Mouse (Mus musculus): Measurements from ENCODE around the gene Ttc9c. TPM values are rescaled to one million over a fixed set of nuclear protein-coding genes. Genes with fewer than 3 reads are reported as not detected.
A peak's percentile ranks its signal among the peaks of the same experiment; 100 is the strongest.
"Not testable (repeated sequence)": the region's sequence is repeated elsewhere in the genome, so short reads cannot be mapped to it uniquely, and the experiment has no call there.

The Ttc9c gene
- polyA plus RNA-seq, 1 experiment from 2014 or later: 78.7 TPM

DNA sequence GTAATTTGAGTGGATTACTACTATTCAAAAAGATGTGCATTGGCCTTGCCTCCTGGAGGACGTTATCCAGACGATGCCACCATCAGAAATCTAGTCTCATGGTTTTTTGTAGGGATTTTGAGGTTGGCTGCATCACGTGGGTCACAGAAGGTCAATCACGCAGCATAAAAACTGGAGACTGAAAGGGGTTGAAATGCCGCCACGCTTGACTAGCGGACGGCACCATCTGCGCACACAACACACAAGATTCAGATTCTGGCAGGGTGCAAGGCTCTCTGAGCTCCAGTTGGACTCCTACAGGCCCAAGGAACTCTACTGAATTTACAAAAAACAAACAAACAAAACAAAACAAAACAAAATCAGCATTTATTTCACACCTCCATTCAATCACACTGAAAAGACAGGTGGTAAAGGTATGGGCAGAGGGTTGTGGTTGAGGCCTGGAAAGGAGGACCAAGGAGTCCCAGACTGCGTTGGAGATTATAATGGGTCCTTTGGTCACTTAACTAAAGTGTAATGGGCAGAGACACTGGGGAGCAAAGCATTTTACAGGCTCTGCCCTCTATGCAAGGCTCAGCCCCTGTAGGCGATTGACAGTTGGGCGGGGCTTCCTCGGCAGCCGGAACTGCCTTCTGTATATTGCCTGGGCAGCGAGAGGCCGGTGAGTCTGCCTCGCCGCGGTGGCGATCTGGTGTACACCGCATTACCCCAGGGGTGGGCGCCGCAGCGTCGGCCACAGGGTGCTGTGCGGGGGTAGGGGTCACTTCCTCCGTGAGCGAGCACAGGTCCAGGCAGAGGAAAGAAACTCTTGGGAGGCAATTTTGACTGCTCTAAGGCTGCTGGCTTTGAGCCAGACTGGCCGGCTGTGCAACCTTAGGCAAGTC, 21.0 kb upstream of the Ttc9c start:
- peak; percentile 55 for ATAC-seq (ENCODE audit: low FRiP score)
- H3K36me3 ChIP-seq (replicated peaks): peaks cover 16% of the 10 kb centered on the region
- peak overlapping the region; percentile 70 for H3K9ac ChIP-seq
- H3K4me2 ChIP-seq: peak overlapping the region; percentile 84
- WGBS: 20% methylated on average over 29 of the region's 29 CpGs
- H3K4me1 ChIP-seq: peaks cover 36% of the 10 kb centered on the region
- H3K27ac ChIP-seq: peak overlapping the region; percentile 75
- H3K4me3 ChIP-seq (replicated peaks): peak overlapping the region; percentile 47
- H3K9me3 ChIP-seq: no peaks in the 10 kb centered on the region
- H3K27me3 ChIP-seq: no peaks in the 10 kb centered on the region

DNA sequence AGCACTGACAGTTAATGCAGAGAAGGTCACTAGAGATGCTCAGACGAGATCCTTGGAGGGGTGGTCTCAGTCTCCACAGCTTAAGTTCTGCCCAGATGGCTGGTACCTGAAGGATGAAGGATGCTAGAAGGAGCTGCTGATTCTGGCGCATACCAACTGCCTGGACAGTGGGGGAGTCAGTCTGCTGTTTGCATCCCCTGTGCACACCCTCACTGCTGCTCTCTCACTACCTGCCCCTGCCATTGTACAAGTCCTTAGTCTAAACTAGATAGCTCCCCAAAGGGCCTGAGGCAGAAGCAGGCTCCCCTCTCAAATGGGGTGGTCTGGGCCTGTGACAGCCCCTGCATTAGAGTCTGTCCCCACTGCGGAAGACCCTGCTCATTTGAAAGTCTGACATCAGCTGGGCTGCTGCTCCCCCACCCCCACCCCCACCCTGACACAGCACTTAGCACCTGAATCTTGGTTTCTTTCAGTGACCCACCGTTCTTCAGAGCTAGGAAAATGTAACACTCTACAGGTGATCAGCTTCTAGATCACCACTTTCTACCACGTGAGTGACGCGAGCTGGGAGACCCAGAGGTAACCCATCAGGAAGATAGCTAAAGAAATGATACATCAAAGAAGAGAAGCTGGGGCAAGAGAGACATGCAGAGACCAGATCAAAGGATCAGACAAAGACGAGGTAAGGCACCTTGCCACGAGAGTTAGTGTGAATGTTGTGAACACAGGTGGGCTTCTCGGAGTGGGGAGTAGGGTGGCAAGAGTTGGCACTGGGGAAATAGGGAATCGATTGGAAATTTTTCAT, 20.2 kb upstream of the Ttc9c start, which contains the start of gene Gng3:
Gene Gng3, minus strand, starts transcription at position 92 of the 805 bp plus-strand sequence.
- Histone ChIP-seq H3K4me2 (peak within 1 kb of the TSS; percentile 84), H3K4me3 (replicated peaks) (peak within 1 kb of the TSS; percentile 47), H3K9ac (peak within 1 kb of the TSS; percentile 70), H3K36me3 (replicated peaks) (peaks cover 22% of the 10 kb centered on the region), H3K27ac (peak within 1 kb of the TSS; percentile 97), H3K4me1 (peaks cover 36% of the 10 kb centered on the region), H3K27me3 (no peaks in the 10 kb centered on the region), H3K9me3 (no peaks in the 10 kb centered on the region)
- 33% methylated on average over 11 of the region's 11 CpGs for WGBS
- ATAC-seq (ENCODE audit: low FRiP score): peak; percentile 82

GRCm38 (mm10) chr19:8838041-8838730, 19.1 kb upstream of the Ttc9c start:
- Histone ChIP-seq H3K27me3 (no peaks in the 10 kb centered on the region), H3K9me3 (no peaks in the 10 kb centered on the region), H3K4me2 (peak overlapping the region; percentile 84), H3K4me3 (replicated peaks) (peak overlapping the region; percentile 47), H3K9ac (peak overlapping the region; percentile 70), H3K36me3 (replicated peaks) (peaks cover 33% of the 10 kb centered on the region), H3K4me1 (peaks cover 36% of the 10 kb centered on the region), H3K27ac (peak overlapping the region; percentile 97)
- 15% methylated on average over 15 of the region's 15 CpGs for WGBS
- ATAC-seq (ENCODE audit: low FRiP score): peak; percentile 10; the same call in 1 of the 2 replicates

DNA sequence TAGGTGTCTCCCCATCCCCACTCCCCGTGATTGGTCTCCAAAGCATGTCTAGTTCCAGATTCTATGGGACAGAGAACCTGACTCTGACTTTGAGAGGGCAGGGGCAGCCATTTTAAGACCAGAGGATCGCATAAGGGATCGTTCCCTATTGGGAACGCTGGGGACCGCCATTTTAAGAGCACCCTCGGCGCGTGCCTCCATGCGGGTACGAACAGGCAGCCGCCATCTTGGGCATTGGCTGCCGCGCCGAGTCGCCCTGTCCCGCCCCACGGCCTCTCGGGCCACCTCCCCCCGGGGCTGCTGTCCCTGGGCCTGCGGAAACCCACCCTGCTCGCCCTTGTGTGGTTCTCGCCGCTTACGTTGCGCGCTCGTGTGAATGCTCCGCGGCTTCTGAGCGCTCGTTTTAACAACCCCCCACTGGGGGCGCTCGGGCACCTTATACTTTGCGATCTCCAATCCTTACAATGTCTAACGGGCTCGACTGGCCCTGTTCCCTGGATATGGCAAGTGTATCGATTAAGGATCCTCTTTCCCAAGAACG, 18.2 kb upstream of the Ttc9c start, which contains the start of gene Bscl2:
Gene Bscl2, plus strand, starts transcription at position 217 of the 541 bp plus-strand sequence.
- peak within 1 kb of the TSS; percentile 84 for H3K4me2 ChIP-seq
- no peaks in the 10 kb centered on the region for H3K9me3 ChIP-seq
- H3K27me3 ChIP-seq: no peaks in the 10 kb centered on the region
- H3K36me3 ChIP-seq (replicated peaks): peaks cover 34% of the 10 kb centered on the region
- H3K4me3 ChIP-seq (replicated peaks): peak within 1 kb of the TSS; percentile 47
- H3K9ac ChIP-seq: peak within 1 kb of the TSS; percentile 70
- under 1% methylated on average over 38 of the region's 38 CpGs for WGBS
- peak; percentile 74 for ATAC-seq (ENCODE audit: low FRiP score)
- peaks cover 36% of the 10 kb centered on the region for H3K4me1 ChIP-seq
- peak within 1 kb of the TSS; percentile 97 for H3K27ac ChIP-seq

- Histone ChIP-seq H3K36me3 (replicated peaks) (peaks cover 44% of the 10 kb centered on the region), H3K27ac (peak overlapping the region; percentile 97), H3K4me1 (peaks cover 36% of the 10 kb centered on the region)
- not testable (repeated sequence) for H3K4me3 ChIP-seq (replicated peaks); H3K9ac ChIP-seq; ATAC-seq (ENCODE audit: low FRiP score); H3K4me2 ChIP-seq; H3K27me3 ChIP-seq; H3K9me3 ChIP-seq
- 98% methylated on average over 10 of the region's 10 CpGs for WGBS
Measured at GRCm38 (mm10) chr19:8836327-8836726, 17.2 kb upstream of the Ttc9c start.

GRCm38 (mm10) chr19:8832971-8833370, 13.8 kb upstream of the Ttc9c start:
- H3K4me1 ChIP-seq: peaks cover 4% of the 10 kb centered on the region
- no peak for ATAC-seq (ENCODE audit: low FRiP score)
- no peak overlapping the region for H3K27ac ChIP-seq
- H3K4me3 ChIP-seq (replicated peaks): no peak overlapping the region
- H3K9me3 ChIP-seq: no peaks in the 10 kb centered on the region
- no peaks in the 10 kb centered on the region for H3K27me3 ChIP-seq
- peaks cover 77% of the 10 kb centered on the region for H3K36me3 ChIP-seq (replicated peaks)
- no peak overlapping the region for H3K4me2 ChIP-seq
- WGBS: 89% methylated on average over 4 of the region's 4 CpGs
- no peak overlapping the region for H3K9ac ChIP-seq

DNA sequence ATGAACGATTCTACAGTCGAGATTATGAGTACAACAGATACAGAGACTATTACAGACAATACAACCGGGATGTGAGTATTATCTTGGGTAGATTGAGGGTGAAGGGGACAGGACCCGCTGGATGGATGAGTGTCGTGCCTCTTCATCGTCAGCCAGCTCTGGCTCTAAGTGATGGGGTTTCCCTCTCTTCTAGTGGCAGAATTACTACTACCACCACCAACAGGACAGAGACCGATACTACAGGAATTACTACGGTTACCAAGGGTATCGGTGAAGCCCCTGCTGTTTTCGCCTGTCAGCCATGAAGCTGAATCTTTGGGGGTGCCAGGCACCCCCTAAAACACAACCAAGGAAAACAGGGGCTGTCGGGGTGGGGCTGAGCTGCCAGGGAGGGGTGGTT, 12.1 kb upstream of the Ttc9c start:
- H3K4me3 ChIP-seq (replicated peaks): no peak overlapping the region
- no peak overlapping the region for H3K9ac ChIP-seq
- peaks cover 93% of the 10 kb centered on the region for H3K36me3 ChIP-seq (replicated peaks)
- 84% methylated on average over 11 of the region's 11 CpGs for WGBS
- H3K4me1 ChIP-seq: no peaks in the 10 kb centered on the region
- no peak overlapping the region for H3K4me2 ChIP-seq
- ATAC-seq (ENCODE audit: low FRiP score): no peak
- no peak overlapping the region for H3K27ac ChIP-seq
- H3K9me3 ChIP-seq: no peaks in the 10 kb centered on the region
- H3K27me3 ChIP-seq: no peaks in the 10 kb centered on the region

- Histone ChIP-seq H3K27ac (no peak overlapping the region), H3K9ac (no peak overlapping the region), H3K36me3 (replicated peaks) (peaks cover 94% of the 10 kb centered on the region), H3K27me3 (no peaks in the 10 kb centered on the region), H3K4me3 (replicated peaks) (no peak overlapping the region), H3K4me1 (no peaks in the 10 kb centered on the region), H3K4me2 (no peak overlapping the region), H3K9me3 (no peaks in the 10 kb centered on the region)
- ATAC-seq (ENCODE audit: low FRiP score): no peak
- 91% methylated on average over 8 of the region's 8 CpGs for WGBS
Measured at GRCm38 (mm10) chr19:8830664-8831063, 11.5 kb upstream of the Ttc9c start.

- Histone ChIP-seq H3K27me3 (no peaks in the 10 kb centered on the region), H3K9me3 (no peaks in the 10 kb centered on the region), H3K4me1 (no peaks in the 10 kb centered on the region), H3K27ac (no peak within 1 kb of the TSS), H3K4me2 (no peak within 1 kb of the TSS), H3K9ac (no peak within 1 kb of the TSS), H3K36me3 (replicated peaks) (peaks cover 99% of the 10 kb centered on the region), H3K4me3 (replicated peaks) (no peak within 1 kb of the TSS)
- WGBS: 93% methylated on average over 8 of the region's 8 CpGs
- ATAC-seq (ENCODE audit: low FRiP score): no peak
Measured at GRCm38 (mm10) chr19:8829660-8830059, 10.5 kb upstream of the Ttc9c start, which contains the start of gene AC129217.1. Gene AC129217.1, plus strand, starts transcription at chr19:8829773.

DNA sequence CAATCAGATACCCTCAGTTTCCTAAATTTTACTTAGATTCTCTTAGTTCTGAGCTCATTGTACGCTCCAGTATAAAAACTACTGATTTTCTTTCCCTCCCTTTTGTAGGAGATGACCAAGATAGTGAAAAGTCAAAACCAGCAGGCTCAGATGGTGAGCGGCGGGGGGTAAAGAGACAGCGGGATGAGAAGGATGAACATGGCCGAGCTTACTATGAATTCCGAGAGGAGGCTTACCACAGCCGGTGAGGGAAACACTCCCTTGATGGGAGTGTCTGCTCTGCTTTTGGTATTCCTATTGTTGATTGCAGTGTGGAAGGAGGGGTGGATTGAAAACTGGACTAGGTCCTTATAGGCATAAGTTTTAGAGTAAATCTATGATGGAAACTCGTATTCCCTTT, 3.6 kb upstream of the Ttc9c start:
- Histone ChIP-seq H3K36me3 (replicated peaks) (peaks cover 51% of the 10 kb centered on the region), H3K27ac (no peak overlapping the region), H3K27me3 (no peaks in the 10 kb centered on the region), H3K9me3 (no peaks in the 10 kb centered on the region), H3K9ac (peak overlapping the region; percentile 98; the same call in 1 of the 2 replicates), H3K4me1 (peaks cover 31% of the 10 kb centered on the region), H3K4me2 (peak overlapping the region; percentile 98), H3K4me3 (replicated peaks) (peak overlapping the region; percentile 99)
- no peak for ATAC-seq (ENCODE audit: low FRiP score)
- 73% methylated on average over 8 of the region's 8 CpGs for WGBS

DNA sequence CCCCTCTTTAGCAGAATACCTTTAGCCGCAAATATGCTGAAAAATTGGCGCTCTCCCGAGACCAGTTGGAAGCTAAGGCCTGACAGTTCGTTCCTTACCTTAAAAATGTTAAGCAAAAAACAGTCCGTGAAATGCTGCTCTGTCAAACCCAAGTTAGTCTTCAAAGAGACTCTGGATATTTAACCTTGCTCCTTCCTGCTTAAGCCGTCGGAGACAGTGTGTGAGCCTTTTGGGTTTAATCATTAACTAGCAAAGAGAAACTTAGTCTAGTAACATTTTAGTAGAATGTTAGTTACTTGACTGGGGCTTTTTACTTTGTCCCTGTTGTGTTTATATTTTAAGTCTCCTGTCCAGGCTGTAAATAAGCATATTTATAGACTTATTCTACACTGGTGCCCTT, 2.0 kb upstream of the Ttc9c start:
- no peaks in the 10 kb centered on the region for H3K9me3 ChIP-seq
- H3K4me3 ChIP-seq (replicated peaks): peak overlapping the region; percentile 99
- H3K27me3 ChIP-seq: no peaks in the 10 kb centered on the region
- peak overlapping the region; percentile 100; the same call in 1 of the 2 replicates for H3K27ac ChIP-seq
- peak overlapping the region; percentile 98 for H3K9ac ChIP-seq
- 3% methylated on average over 7 of the region's 7 CpGs for WGBS
- peaks cover 41% of the 10 kb centered on the region for H3K36me3 ChIP-seq (replicated peaks)
- peaks cover 46% of the 10 kb centered on the region for H3K4me1 ChIP-seq
- H3K4me2 ChIP-seq: peak overlapping the region; percentile 98
- ATAC-seq (ENCODE audit: low FRiP score): no peak
